Mouse (Mus musculus) liver, adult (tissue): ENCODE results near the gene Sox15.
A peak's percentile ranks its signal among the peaks of the same experiment; 100 is the strongest.

Experiments
- GATA4 ChIP-seq: IDR thresholded peaks from 2 replicates; pipeline ENCODE4 v1.6.1; 2014; ENCODE audit warnings: mild to moderate bottlenecking, low read length; ENCODE audit not compliant: insufficient replicate concordance

Sox15 gene

DNA sequence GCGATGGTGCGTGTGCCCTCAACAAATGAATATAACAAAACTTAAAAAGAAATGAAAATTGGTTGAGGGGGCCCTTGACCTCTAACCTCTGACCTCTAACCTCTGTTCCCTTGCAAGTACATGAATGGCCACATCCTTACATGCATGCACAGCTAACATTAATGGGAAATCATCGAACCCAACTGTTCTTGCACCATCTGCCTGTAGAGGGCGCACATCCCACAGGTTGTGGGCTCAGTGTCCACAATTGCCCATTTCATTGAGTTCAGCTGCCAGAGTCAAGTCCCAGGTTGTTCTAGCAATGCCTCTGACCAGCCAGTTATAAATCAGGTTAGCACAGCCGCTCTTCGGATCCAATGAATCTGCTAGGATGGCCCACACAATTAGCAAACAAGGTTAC lies 26.8 kb upstream of the Sox15 start:
- TF ChIP-seq GATA4 = no peak

DNA sequence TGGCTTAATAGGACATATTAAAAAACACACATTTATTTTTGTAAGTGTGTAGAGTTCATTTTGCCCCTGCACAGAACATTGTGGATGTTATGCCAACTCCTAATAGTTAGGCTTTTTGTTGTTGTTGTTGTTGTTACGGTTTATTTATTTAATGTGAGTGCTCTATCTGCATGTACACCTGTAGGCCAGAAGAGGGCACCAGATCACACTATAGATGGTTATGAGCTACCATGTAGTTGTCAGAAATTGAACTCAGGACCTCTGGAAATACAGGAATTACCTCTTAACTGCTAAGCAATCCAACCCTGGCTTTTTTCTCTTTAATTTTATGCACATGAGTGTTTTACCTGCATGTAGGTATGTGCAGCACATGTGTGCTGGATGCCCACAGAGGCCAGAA lies 25.3 kb upstream of the Sox15 start:
- TF ChIP-seq GATA4 = no peak

DNA sequence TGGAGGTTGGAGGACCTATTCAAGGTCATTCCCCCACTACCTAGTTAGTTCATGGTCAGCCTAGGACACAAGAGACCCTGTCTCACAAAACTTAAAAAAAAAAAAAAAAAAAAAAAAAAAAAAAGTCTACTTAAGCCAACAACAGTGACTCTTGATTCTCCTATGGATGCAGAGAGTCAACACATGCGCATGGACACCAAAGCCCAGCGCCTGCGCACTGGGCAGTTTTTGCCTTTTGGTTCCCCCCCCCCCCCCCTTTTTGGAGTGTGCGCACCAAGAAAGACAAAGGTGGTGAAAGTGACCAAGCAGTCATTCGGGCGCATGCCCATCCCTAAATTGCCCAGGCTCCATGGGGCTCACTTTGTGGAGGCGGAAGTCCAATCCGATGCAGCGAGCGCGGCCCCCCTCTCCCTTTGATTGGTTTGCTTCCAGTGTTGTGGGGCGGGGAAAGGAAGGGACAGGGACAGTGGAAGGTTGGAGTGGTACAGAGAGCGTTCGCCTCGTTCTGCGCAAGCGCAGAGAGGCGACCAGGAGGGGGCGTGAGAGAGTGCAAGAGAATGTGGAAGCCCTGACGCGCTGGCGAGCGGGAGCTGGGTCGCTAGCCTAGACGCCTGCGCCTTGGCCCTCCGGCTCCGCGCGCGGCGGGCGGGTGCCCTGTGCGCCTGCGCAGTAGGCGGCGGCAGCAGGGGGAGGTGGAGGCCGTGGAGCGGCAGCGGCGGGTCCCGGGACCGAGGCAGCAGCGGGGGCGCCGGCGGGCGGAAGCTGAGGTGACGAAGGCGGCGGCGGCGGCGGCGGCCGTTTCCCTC lies 22.6 kb upstream of the Sox15 start, which contains the start of gene Fxr2:
Fxr2 (plus strand) TSS at position 707 of the 806 bp plus-strand sequence.
- TF ChIP-seq GATA4 = peak; percentile 30; the same call in 1 of the 2 replicates

DNA sequence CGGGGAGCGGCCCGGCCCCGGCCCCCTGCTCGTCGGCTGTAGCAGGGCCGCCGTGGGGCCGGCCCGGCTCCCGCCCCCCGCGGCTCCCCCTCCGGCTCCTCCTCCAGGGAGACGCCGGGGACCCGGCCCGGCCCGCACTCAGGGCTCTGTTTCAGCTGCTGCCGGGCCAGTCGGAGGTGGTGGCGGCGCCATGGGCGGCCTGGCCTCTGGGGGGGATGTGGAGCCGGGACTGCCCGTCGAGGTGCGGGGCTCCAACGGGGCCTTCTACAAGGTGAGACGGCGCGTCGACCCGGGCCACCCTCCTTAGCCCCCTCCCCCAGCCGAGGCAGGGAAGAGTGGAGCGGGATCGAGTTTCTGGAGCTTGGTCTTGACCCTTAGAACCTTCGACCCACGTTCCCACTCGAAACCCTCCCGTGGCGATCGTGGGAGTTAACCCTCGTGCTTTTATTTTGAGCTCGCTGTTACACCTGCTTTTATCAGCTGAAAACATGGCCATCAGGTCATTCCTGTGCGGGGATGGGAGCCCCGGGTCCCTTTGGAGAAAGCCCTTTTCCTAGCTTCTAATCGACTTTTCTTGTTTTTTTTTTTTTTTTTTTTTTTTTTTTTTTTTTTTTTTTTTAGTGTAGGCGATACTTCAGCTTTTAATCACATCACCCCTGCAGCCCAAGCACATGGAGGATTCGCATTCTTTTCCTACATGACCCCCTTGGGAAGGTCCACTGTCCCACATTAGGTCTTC lies 21.8 kb upstream of the Sox15 start:
- TF ChIP-seq GATA4 = no peak

DNA sequence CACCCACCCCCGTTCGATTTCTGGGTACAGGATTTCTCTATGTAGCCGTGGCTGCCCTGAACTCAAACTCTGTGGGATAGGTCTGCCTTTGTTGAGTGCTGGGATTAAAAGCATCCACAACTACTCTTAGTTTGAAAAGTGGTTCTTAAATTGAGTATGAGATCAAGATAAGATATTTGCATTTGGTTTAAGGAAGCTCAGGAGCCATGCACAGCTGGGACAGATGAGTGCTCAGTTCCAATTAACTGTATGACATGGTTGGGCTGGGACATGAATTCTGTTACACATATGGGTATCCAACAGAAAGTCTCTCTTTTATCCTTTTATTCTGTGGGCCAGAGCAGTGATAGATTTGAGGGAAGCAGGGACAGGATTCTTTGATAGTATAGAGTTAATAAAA lies 19.6 kb upstream of the Sox15 start:
- no peak for TF ChIP-seq GATA4

DNA sequence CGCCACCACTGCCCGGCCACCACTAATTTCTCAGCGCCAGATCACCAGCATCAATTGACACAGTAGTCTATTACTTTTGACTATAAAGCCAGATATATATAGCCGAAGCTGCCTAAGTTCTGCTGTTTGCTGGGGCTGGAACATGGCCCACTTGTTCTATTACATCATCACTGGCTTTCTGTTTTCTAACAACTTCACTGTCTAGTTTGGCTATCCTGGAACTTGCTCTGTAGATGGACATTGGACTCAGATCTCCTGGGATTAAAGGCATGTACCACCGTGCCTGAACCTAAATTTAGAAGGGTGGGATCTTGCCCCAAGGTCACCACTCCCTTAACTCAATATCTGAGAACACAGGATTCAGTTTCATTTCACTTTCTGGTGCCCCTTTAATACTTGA lies 9.3 kb upstream of the Sox15 start:
- no peak for TF ChIP-seq GATA4

DNA sequence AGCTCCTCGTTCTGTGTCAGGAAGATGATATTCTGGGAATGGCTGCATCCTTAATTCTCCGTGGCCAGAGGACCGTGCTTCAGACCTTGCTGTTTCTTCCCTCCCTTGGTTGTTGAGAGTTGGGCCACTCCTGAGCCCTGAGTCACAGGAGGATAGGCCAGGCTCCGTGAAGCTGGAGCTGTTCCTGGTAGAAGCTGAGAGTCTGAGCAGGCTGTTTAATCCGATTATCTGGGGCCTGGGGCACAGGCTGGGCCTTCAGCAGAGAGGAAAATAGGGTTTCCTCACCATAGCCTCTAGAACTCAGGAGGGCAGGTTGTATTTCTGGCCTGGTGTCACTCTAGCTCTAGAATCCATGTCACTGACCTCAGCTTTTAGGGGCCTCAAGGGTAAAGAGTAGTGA lies 1.7 kb upstream of the Sox15 start:
- no peak for TF ChIP-seq GATA4

DNA sequence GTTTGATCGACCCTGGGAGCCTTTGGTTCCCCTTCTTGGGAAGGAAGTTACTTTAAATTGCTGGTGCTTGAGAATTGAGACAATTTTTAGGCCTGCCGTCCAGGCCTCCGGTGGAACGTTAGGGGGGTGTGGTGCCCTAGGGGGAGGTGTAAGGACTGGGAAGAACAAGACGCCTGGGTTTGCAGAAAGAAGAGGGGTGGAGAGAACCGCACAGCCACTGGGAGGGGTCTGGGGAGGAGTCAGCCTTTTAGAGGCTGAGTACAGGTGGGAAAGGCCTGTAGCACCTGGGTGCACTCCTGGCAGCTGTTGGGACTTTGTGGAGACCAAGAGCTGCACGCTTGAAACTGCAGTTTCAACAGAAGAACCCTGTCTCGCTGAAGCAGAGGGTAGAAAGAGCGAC lies 354 bp upstream of the Sox15 start:
- TF ChIP-seq GATA4 = no peak

DNA sequence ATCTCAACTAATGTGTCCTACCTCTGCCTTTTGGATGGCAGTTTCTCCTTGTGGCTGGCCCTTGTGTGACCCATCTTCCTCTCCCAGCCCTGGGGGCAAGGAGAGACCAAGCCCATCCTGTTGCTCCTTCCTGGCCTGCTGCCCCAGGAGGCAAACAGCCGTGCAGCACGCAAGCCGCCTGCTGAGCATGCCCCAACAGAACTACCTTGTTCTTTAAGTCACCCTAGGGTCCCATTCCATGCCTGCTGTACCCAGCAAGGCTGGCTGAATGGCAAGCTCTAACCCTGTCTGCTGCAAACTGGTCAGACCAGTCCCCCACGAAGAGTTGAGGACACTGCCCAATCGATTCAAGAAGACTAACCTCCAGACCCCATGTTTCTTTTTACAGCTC lies 946 bp downstream of the Sox15 start:
- TF ChIP-seq GATA4 = no peak

DNA sequence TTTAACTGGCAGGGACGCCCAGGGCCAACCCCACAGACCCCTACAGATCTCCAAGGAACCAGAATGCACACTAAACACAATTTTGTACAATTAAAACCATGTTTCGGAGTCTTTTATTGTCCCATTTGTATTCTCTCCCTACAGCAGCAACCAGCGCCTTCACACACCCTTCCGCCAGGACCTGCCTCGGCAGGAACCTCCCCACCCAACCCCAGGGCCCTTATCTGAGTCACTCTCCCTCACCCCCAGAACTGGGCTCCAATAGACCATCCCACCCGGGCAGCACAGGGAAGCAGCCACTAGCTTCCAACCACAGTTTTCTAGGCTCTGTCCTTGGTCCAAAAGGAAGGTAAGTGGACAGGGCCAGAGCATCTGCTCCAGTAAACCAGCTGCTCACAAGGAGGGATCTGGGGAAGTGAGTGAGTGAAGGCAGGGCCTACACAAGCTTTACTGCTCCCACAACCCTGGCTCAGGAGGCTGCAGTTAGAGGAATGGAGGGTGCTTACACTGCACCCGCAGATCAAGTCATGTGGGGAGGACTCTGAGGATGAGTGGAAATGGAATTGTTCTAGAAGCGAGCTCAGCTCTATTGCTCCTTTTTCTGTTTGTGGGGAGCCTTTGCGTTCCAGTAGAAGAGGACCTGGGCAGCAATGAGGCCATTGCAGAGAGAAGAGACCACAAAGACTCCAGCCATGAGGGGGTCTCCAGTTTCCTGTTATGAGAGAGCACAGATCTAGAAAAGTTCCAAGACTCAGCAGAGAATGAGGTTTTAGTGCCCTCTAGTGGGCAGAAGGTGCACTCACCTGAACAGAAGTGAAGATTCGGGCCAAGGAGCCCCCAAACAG lies 1.7 kb downstream of the Sox15 start:
- TF ChIP-seq GATA4 = no peak

DNA sequence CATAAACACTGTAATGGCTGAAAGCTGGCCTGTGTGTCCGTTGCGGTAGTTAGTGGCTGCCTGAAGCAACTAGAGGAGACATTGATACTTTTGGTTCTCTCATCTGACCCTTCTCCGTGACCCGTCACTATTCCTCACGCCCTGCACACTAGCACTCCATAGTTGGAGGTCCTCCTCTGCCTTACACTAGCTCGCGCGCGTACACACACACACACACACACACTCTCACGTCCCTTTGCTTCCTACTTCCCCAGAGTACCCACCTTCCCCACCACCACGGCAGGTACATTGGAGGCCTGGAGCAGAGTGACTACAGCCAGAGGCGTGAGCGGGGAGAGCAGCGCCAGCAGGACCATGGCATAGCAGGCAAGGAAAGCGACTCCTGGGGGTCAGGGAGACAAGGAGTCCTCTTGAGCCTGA lies 2.4 kb downstream of the Sox15 start:
- no peak for TF ChIP-seq GATA4

DNA sequence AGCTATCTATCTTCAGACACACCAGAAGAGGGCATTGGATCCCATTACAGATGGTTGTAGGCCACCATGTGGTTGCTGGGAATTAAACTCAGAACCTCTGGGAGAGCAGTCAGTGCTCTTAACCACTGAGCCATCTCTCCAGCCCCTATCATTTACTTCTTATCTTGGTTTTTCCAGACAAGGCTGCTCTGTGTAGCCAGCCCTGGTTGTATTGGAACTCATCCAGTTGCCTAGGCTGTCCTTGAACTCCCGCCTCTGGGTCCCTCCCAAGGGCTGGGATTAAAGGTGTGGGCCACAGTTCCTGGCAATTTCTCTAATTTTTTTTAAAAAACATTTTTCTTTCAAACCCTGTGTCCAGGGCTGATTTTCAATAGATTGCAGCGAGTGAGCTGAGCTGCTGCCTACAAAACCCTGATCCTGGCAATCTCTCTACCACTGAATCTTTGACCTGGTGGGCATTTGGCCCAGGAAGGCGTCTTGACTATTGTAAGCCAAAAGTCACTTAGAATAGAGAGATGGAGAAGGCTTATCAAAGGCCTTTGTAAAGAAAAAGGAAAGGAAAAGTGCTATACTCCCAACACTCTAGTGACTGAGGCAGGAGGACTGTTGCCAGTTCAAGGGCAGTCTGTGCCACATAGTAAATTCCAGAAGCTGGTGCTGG lies 6.2 kb downstream of the Sox15 start:
- no peak for TF ChIP-seq GATA4

DNA sequence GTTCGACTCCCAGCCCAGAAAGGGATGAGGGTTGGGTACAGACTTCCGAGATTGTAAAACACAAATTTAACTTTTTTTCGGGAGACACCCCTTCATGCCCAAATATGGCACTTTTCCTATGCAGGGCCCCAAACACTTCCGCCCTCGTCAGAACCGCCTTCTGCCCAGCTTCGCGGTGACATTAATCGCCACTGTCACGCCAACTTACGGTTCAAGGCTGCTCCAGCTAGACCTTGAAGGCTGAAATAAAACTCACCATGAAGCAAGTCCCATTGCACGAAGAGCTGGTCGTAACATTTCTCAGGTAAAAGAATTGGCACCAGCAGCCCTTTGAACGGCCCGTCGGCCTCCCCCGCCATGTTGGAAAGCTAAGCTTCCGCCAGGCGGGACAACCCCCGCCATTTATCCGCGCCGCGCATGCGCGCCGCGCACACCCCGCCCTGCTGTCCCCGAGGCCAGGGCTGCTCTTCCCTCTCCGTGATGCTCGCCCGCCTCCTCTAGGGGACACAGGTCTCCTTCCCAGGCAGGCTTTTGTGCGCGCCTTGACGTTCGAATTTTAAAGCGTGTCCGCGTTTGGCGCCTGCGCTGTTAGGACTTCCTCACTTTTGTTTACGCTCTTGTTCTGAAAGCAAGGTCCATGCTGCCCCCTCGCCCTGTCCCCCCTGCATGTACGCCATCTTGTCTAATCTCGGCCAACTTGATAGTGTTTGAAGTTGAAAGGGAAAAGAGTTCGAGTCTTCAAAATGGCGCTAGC lies 7.3 kb downstream of the Sox15 start, which contains the start of gene Mpdu1:
Mpdu1 (minus strand) TSS at position 430 of the 754 bp plus-strand sequence.
- peak; percentile 31; the same call in 1 of the 2 replicates for TF ChIP-seq GATA4
